Mouse (Mus musculus) bone marrow macrophage, adult 2 months (primary cell): Measurements from ENCODE around the gene Fbxo10. TPM values are rescaled to one million over a fixed set of nuclear protein-coding genes. Genes with fewer than 3 reads are reported as not detected.
"Not testable (repeated sequence)": the region's sequence is repeated elsewhere in the genome, so short reads cannot be mapped to it uniquely, and the experiment has no call there.

Experiments
- H3K27ac ChIP-seq: 2 replicates; pipeline ENCODE4 v1.5.1; 2012; ENCODE audit warnings: low read depth, low read length; ENCODE audit not compliant: insufficient read depth
- H3K4me1 ChIP-seq: 2 replicates; pipeline ENCODE4 v1.6.1; 2012; ENCODE audit warnings: low read length; ENCODE audit not compliant: control insufficient read depth, insufficient read depth
- H3K4me3 ChIP-seq: 2 replicates; pipeline ENCODE4 v1.5.1; 2012; ENCODE audit warnings: mild to moderate bottlenecking, low read length, moderate library complexity; ENCODE audit not compliant: insufficient read depth
- CTCF ChIP-seq: IDR thresholded peaks from 2 replicates; pipeline ENCODE4 v1.5.1; 2012; ENCODE audit warnings: low read depth, mild to moderate bottlenecking, low read length, moderate library complexity
- POLR2A ChIP-seq: IDR thresholded peaks from 2 replicates; pipeline ENCODE4 v1.6.1; 2012; ENCODE audit warnings: mild to moderate bottlenecking, low read depth, low read length, borderline replicate concordance
- polyA plus RNA-seq: library from polyadenylated mRNA; stranded (reverse); fragments of >200 nt; gene quantifications from 2 replicates; pipeline ENCODE4 v1.2.4, GENCODE M21; 2012; ENCODE audit not compliant: missing spikeins, insufficient read depth, insufficient read length

Gene Fbxo10
- polyA plus RNA-seq, 1 experiment: 4.5 TPM

DNA sequence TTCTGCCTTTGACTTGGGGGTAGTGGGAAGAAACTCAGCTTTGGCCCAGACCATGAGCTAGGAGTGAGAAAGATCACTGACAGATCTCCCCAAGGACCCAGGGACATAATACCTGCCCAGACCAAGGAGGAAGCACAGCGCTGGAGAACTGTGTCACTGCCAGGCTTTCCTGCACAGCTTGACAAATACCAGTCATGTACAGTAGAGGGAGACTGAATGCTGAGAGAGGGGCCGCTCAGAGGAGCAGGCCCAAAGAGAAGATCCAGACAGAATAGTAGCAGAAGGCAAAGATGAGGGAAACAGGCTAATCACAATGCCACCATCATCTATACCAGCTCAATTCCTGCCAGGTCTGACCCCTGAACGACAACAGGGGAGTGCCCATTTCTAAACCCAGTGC lies 29.5 kb downstream of the Fbxo10 start:
- no peaks in the 10 kb centered on the region for H3K4me1 ChIP-seq
- TF ChIP-seq CTCF (no peak), POLR2A (no peak)
- no peak overlapping the region for H3K27ac ChIP-seq
- H3K4me3 ChIP-seq: no peak overlapping the region

DNA sequence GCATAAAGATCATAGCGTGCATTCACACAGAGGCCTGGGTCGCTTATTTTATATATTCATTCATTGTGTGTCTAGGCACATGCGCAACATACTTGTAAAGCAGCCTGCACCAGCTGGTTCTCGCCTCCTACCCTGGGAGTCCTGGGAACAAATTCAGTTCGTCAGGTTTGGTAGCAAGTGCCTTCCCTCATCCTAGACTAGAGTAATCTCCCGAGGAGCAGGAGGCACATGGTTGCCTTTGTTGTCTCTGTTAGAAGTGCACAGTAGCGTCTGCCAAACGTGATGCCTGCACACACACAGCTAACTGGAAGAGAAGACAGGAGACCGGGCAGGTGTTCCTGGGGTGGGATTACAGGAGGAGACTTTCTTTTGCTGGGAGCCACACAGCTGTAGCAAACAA lies 36.4 kb downstream of the Fbxo10 start:
- H3K27ac ChIP-seq: no peak overlapping the region
- no peaks in the 10 kb centered on the region for H3K4me1 ChIP-seq
- H3K4me3 ChIP-seq: no peak overlapping the region
- no peak for TF ChIP-seq CTCF
- no peak for TF ChIP-seq POLR2A

DNA sequence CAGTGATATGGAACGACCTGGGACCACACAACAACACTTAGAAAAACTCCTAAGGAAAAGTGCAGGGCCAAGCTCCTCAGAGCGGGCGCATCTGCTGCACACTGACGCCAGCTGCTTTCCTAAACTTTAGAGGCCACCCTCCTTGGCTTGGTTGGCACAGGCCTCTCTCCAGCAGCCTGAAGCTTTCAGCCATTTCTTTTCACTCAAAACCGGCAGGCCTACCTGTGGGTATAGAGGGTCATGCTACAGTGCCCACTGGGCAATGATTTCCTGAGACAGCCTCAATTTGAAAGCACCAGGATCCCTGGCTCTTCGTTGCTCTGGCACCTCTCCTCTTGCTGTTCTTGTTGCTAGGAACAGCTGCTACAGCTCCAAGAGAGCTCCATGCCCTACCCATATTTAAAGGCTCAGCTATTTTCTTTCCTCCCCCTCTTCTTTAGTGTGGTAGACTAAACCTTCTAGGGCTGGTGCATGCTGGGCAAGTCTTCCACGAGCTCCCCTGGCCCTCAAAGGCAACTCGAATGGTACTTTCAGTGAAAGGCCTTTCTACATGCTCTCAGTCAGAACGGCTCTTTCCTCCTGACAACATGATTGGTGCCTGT lies 37.0 kb downstream of the Fbxo10 start:
- Histone ChIP-seq H3K4me1 (no peaks in the 10 kb centered on the region), H3K4me3 (no peak overlapping the region), H3K27ac (no peak overlapping the region)
- no peak for TF ChIP-seq CTCF
- TF ChIP-seq POLR2A: no peak

DNA sequence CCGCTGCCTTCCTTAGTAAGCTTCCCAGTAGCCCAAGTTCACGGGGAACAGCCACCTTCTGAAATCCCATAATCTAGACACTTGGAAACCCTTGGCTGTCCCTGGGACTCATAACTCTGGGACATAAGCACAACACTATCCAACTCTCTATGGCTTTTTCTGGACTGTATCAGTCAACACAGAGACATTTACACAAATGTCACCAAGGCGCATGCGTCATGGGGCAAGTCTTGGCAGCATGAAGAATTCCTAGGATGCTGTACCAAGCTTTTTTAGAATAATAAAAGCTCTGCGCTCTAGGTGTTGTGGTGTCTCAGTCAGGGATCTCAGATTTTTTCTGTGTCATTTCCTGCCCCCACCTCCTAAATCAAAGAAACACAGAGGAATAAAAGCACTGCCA lies 37.7 kb downstream of the Fbxo10 start:
- Histone ChIP-seq H3K4me1 (no peaks in the 10 kb centered on the region), H3K4me3 (no peak overlapping the region), H3K27ac (no peak overlapping the region)
- TF ChIP-seq POLR2A: no peak
- TF ChIP-seq CTCF: no peak

DNA sequence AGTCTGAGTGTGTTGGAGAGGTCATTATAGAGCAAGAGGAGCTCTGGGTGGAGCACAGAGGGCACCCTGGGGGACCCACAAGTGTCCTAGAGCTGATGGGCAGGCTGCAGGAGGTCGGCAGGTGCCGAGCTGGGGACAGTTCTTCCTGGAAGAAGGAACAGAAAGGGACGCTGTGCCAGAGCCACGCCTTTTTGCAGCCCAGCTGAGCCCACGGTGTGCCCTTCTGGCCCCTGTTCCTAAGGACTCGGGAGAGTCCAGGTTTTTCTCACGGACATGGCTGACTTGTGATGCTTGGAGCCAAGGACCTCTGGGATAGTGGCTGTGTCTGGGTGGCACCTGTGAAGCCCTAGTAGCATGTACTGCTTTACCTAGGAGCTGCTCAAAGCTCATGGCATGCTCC lies 43.6 kb downstream of the Fbxo10 start:
- no peak overlapping the region for H3K27ac ChIP-seq
- TF ChIP-seq POLR2A (no peak), CTCF (no peak)
- no peak overlapping the region for H3K4me3 ChIP-seq
- peaks cover 5% of the 10 kb centered on the region for H3K4me1 ChIP-seq

DNA sequence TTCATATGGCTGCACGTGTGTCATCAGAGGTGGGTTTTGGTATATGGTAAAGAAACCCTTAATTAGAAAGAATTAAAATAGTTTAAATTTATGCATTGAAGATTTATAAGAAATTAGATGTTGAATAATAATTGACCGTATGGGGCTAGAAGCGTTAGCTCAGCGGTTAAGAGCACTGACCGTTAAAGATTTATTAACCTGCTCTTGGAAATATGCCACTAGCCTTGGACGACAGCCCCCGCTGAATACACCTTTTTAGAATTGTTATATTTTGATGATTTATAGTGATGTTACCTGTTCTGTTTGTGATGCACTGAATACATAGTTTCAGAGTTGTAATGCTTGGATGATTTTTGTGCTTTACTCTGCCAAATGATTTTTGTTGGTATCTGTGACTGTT lies 44.9 kb downstream of the Fbxo10 start:
- not testable (repeated sequence) for H3K4me3 ChIP-seq, H3K4me1 ChIP-seq, H3K27ac ChIP-seq

DNA sequence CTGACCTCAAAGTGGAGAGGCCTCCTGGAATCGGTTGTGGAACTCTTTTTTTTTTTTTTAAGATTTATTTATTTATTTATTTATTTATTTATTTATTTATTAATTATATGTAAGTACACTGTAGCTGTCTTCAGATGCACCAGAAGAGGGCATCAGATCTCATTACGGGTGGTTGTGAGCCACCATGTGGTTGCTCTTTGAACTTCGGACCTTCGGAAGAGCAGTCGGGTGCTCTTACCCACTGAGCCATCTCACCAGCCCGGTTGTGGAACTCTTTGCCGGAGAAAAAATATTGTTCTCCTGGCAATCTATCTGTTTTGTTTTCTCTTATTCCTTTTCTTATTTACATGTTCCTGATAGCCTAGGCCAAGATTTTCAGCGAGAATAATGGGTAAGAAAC lies 45.5 kb downstream of the Fbxo10 start:
- H3K4me3 ChIP-seq, H3K4me1 ChIP-seq: not testable (repeated sequence)

DNA sequence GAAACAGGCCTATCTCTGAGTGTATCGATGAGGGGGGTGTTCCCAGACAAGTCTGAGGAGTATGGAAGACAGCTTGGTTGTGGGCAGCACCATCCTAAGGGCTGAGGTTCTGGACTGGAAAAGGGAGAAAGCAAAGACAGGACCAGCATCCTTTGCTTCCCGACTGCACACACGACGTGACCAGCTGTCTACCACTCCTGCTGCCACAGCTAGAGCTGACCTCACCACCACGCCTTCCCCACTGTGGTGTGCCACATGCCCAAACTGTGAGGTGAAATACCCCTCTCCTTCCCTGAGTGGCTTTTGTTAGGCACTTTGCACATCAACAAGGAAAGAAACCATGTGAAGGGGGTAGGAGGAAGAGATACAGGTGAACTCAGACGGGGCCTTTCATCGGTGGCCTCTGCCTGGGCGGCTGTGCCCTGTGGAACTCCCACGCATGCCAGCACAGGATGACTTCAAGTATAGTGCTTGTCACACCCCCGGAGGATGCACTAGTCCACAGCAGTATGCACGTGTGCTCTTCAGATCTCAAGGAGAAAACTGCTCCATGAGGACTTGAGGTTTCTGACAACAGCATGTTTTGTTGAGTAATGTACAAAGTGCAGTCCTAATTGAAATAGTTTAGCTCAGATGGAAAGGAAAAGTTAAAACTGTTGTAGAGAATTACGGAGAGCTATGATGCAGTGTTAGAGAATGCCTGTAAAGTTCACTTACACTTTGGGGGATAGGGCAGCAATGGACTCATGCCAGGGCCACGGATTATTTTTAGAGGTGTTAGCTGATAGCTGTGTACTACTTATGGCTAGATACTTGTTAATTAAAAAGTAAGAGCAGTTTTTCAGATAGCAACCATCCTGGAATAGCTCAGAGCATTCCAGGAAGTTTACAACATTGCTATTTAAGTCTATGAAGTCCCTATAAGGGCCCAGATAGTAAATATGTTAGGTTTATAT lies 46.7 kb downstream of the Fbxo10 start:
- no peak overlapping the region for H3K4me3 ChIP-seq
- TF ChIP-seq CTCF (no peak), POLR2A (no peak)
- H3K4me1 ChIP-seq: peaks cover 7% of the 10 kb centered on the region
- H3K27ac ChIP-seq: no peak overlapping the region

More for the DNA sequence above, 45.5 kb downstream of the Fbxo10 start:
- not testable (repeated sequence) for H3K27ac ChIP-seq

DNA sequence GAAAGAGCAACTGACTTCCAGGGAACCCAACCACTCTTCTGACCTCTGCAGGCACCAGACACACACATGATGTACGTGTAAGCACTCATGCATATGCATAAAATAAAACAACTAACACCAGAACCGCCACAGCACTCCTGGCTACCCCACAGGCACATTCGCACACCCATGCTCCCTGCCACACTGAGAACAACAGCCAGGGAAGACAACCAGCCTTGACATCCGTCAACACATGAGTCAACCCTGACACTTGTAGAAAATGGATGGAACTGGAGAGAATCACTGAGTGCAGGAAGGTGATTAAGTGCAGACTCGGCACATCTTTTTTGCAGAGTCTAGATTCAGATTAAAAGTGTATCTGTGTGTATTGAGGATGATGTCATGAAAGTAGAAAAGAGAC lies 47.8 kb downstream of the Fbxo10 start:
- Histone ChIP-seq H3K27ac (no peak overlapping the region), H3K4me3 (no peak overlapping the region), H3K4me1 (peaks cover 7% of the 10 kb centered on the region)
- TF ChIP-seq CTCF: no peak
- no peak for TF ChIP-seq POLR2A

DNA sequence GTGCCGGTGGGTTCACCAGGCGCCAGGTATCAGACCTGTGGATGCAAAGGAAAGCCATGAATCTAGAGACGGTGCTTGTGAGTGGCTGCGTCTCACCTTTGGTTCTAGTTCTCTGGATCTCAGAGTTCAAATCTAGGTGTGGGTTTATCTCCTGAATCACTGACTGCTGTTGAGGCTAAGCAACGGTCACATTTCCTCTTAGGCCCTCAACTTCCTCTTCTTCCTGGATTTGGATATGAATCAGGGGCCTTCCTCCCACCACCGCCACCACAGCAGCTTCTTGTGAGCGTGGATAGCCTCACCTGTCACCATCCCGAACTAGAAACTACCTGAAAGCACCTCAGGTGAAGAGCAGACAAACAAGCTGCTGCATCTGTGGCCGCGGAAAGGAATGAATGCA lies 48.4 kb downstream of the Fbxo10 start:
- no peak for TF ChIP-seq POLR2A
- TF ChIP-seq CTCF: no peak
- H3K4me3 ChIP-seq: no peak overlapping the region
- H3K27ac ChIP-seq: no peak overlapping the region
- H3K4me1 ChIP-seq: peaks cover 7% of the 10 kb centered on the region
